In genomic region chr9:102915292-102915854, GRCm38 (mm10) we compare ENCODE assay signal across 24 mouse cellular contexts.
A peak's percentile ranks its signal among the peaks of the same experiment; 100 is the strongest.
DNase-seq lines count a peak whose midpoint lies in the region; ATAC-seq and TF ChIP-seq lines count a peak whose summit lies in the region.
"Had no signal": no experiment of that assay in that cellular context is flagged by ENCODE, and none has a peak within 500 bp of the region (broad histone marks: within the 10 kb centered on the region; RNA-seq: fewer than 3 reads in every experiment).

No protein-coding gene starts in this region.

- DNase-seq in kidney, postnatal 0 days (ENCODE audit: low spot score): no peak
- DNase-seq in kidney, postnatal 36 days: no peak
- no peak for DNase-seq in testis, postnatal 10 days (ENCODE audit: low spot score)
- no peak for DNase-seq in urinary bladder, adult 18-20 months (ENCODE audit: low spot score in 2 of 2)
- no peak for DNase-seq in frontal cortex, postnatal 10 days (ENCODE audit: low spot score in 2 of 2)
- DNase-seq: adrenal gland, adult 2 months; cerebellum, adult 11-12 months; gastrocnemius, postnatal 10 days; liver, postnatal 0 days; right cerebral cortex, postnatal 4 days had no signal

- no peak overlapping the region for H3K4me2 ChIP-seq in kidney, postnatal 0 days (ENCODE audit: low read length)
- H3K4me2 ChIP-seq in heart, embryonic 16.5 days (ENCODE audit: low read depth, low read length): no peak overlapping the region
- H3K4me2 ChIP-seq: embryonic facial prominence, embryonic 12.5 days; forebrain, embryonic 13.5 days; kidney, embryonic 15.5 days; liver, embryonic 11.5 days; midbrain, embryonic 11.5 days; neural tube, embryonic 15.5 days; stomach, embryonic 15.5 days had no signal

- 0 out of 2 replicates have a peak, but pooled peaks have one; percentile 6 for ATAC-seq in kidney, postnatal 0 days (replicated peaks; ENCODE audit: low FRiP score, low read depth)
- ATAC-seq in heart, embryonic 16.5 days (replicated peaks; ENCODE audit: extremely low read depth, insufficient read depth, low FRiP score): 0 out of 2 replicates have a peak, but pooled peaks have one; percentile 14
- ATAC-seq: forebrain, embryonic 13.5 days; hindbrain, embryonic 16.5 days; intestine, postnatal 0 days; liver, postnatal 0 days had no signal

- 0 out of 2 replicates have a peak, but pooled peaks cover 6% of the 10 kb centered on the region for H3K36me3 ChIP-seq in kidney, postnatal 0 days (ENCODE audit: insufficient read depth, low read length)
- H3K36me3 ChIP-seq in testis, adult 2 months (ENCODE audit: control insufficient read depth, insufficient read depth, low read length): no peaks in the 10 kb centered on the region
- H3K36me3 ChIP-seq in heart, embryonic 16.5 days (ENCODE audit: control insufficient read depth, insufficient read depth): peaks cover 4% of the 10 kb centered on the region

- no peak overlapping the region for H3K4me3 ChIP-seq in kidney, postnatal 0 days (replicated peaks; ENCODE audit: low read depth, low read length)
- H3K4me3 ChIP-seq in testis, adult 2 months (ENCODE audit: control insufficient read depth, low read depth, low read length): no peak overlapping the region
- no peak overlapping the region for H3K4me3 ChIP-seq in heart, embryonic 16.5 days (ENCODE audit: low read length)
- H3K4me3 ChIP-seq: embryonic facial prominence, embryonic 12.5 days; erythroblast, embryonic 14.5 days; forebrain, embryonic 13.5 days; hindbrain, embryonic 10.5 days; kidney, embryonic 15.5 days; left cerebral cortex, adult 2 months; neural tube, embryonic 15.5 days; stomach, embryonic 15.5 days had no signal

- TF ChIP-seq POLR2A in testis, adult 2 months (IDR thresholded peaks at IDR 0.05; ENCODE audit: control insufficient read depth, low read depth, low read length): no peak

- H3K27ac ChIP-seq in kidney, postnatal 0 days: no peak overlapping the region
- peak overlapping the region; percentile 2 for H3K27ac ChIP-seq in testis, adult 2 months (ENCODE audit: control insufficient read depth, insufficient read depth, low read depth, low read length)
- H3K27ac ChIP-seq in heart, embryonic 16.5 days (ENCODE audit: low read length): peak overlapping the region; percentile 15
- H3K27ac ChIP-seq: embryonic facial prominence, embryonic 12.5 days; forebrain, embryonic 13.5 days; kidney, embryonic 15.5 days; left cerebral cortex, adult 2 months; neural tube, embryonic 15.5 days; stomach, embryonic 15.5 days had no signal

- no peak for TF ChIP-seq CTCF in kidney, postnatal 0 days (IDR thresholded peaks at IDR 0.05; ENCODE audit: low read depth)
- TF ChIP-seq CTCF in testis, adult 2 months (IDR thresholded peaks at IDR 0.05; ENCODE audit: control insufficient read depth, insufficient read depth, insufficient replicate concordance, low read depth, low read length): no peak

- H3K9ac ChIP-seq in kidney, postnatal 0 days (ENCODE audit: low read depth, low read length): no peak overlapping the region
- no peak overlapping the region for H3K9ac ChIP-seq in heart, embryonic 16.5 days (ENCODE audit: low read length)
- H3K9ac ChIP-seq: embryonic facial prominence, embryonic 12.5 days; forebrain, embryonic 13.5 days; kidney, embryonic 15.5 days; liver, postnatal 0 days; neural tube, embryonic 15.5 days; stomach, embryonic 15.5 days had no signal

- H3K9me3 ChIP-seq in kidney, postnatal 0 days (replicated peaks; ENCODE audit: low read length): no peaks in the 10 kb centered on the region
- no peaks in the 10 kb centered on the region for H3K9me3 ChIP-seq in heart, embryonic 16.5 days (replicated peaks; ENCODE audit: control insufficient read depth, low read length)
- H3K9me3 ChIP-seq: embryonic facial prominence, embryonic 12.5 days; forebrain, embryonic 13.5 days; hindbrain, embryonic 10.5 days; kidney, embryonic 15.5 days; neural tube, embryonic 15.5 days; stomach, embryonic 15.5 days had no signal

- WGBS in kidney, postnatal 0 days: 54% methylated on average over 3 of the region's 3 CpGs
- 35% methylated on average over 3 of the region's 3 CpGs for WGBS in heart, embryonic 16.5 days

- no peaks in the 10 kb centered on the region for H3K27me3 ChIP-seq in kidney, postnatal 0 days (ENCODE audit: insufficient read depth, low read length)
- no peaks in the 10 kb centered on the region for H3K27me3 ChIP-seq in testis, adult 2 months (ENCODE audit: control insufficient read depth, insufficient read depth, low read length)
- no peaks in the 10 kb centered on the region for H3K27me3 ChIP-seq in heart, embryonic 16.5 days (ENCODE audit: control insufficient read depth, insufficient read depth, low read length)
- H3K27me3 ChIP-seq: embryonic facial prominence, embryonic 12.5 days; forebrain, embryonic 13.5 days; kidney, embryonic 15.5 days; neural tube, embryonic 15.5 days; stomach, embryonic 15.5 days had no signal

- no peaks in the 10 kb centered on the region for H3K4me1 ChIP-seq in kidney, postnatal 0 days (replicated peaks; ENCODE audit: insufficient read depth, low read length)
- H3K4me1 ChIP-seq in testis, adult 2 months (ENCODE audit: control insufficient read depth, insufficient read depth, low read length): no peaks in the 10 kb centered on the region
- peaks cover 26% of the 10 kb centered on the region for H3K4me1 ChIP-seq in heart, embryonic 16.5 days (ENCODE audit: control insufficient read depth, insufficient read depth, low read length)
- H3K4me1 ChIP-seq: embryonic facial prominence, embryonic 12.5 days; forebrain, embryonic 13.5 days; hindbrain, embryonic 10.5 days; neural tube, embryonic 15.5 days; stomach, embryonic 15.5 days had no signal
